Mouse (Mus musculus) liver, postnatal 0 days (tissue): ENCODE measurements at regions not wholly inside any gene's neighbourhood (a gene's known extent, or its start where the extent isn't known, plus 50 kb on each side); places are given as distances from the start of the nearest gene placed in this dataset.

Experiments used
- CTCF ChIP-seq: sonication (generic); IDR thresholded peaks from 2 replicates; pipeline ENCODE4 v1.5.1; 2016; ENCODE audit warnings: antibody characterized with exemption, low read depth
- EP300 ChIP-seq: IDR thresholded peaks from 2 replicates; pipeline ENCODE4 v1.6.1; 2016; ENCODE audit warnings: antibody characterized with exemption, low read depth, mild to moderate bottlenecking

DNA sequence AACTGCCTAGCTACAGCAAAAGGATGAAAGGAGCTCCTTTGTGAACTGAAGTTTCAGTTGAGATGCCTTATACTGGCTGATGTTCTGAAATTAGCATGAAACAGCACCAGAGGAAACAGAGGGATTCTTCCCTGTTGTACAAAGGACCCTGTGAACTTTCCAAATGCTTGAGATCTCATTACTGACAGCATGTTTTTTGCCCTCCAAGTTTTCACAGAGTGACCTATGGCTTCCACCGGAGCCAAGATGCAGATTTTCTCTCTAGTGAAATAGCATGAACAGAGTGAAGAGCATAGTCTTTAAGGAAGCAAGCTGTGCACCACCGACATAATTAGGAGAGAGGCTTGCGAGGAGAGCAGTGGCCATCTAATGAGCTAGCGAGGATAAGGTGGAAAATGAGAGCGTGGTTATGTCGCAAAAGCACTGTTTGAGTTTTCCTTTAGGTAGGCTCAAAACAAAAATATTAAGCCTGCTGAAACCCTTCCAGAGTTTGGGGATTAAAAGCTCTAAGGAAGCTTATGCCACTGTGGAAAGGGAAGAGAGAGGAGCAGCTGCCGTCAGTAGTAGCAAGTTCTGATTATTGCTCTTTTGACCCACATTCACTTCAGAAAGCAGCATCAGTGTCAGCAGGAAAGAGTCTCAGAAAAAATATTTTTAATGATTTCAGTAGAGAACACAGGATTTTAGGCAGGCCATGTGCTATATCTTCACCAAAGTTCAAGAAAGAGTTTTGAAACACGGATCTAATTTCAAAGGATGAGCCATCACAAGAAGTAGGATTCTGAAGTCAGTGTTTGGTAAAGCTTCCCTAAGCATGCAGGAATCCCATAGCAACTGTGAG, 374.7 kb upstream of the Defb41 start:
- no peak for TF ChIP-seq CTCF
- no peak for TF ChIP-seq EP300
